12 mouse cellular contexts compared by ENCODE assay signal in the genomic region with DNA sequence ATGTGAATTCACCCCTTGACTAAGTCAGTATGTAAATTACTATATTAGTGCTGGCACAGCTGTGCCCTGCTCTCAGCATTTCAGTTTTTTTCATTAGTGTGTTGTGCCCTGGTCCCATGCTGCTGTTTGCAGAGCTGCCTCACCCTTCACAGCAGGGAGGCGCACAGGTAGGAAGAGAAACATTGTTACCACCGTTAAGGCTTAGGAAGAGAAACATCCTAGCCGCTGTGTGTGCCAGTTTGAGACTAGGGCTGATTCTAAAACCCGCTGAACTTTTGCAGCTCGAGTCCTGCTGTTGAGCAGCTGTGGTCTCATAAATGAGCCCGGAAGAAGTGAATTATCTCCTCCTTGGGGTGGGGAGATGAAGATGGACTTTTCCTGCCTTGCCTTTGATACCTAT.
"Had no signal": no experiment of that assay in that cellular context is flagged by ENCODE, and none has a peak within 500 bp of the region (broad histone marks: within the 10 kb centered on the region; RNA-seq: fewer than 3 reads in every experiment).

No protein-coding gene starts in this region.

- DNase-seq: left cerebral cortex, postnatal 4 days; liver; liver, embryonic 13.5 days; liver, postnatal 0 days; lung, adult 18-20 months; lung, adult 2 months; lung, embryonic 14.5 days; lung, postnatal 10 days; lung, postnatal 14 days; lung, postnatal 36 days; lung, postnatal 4 days; midbrain, embryonic 14.5 days had no signal
